Mouse (Mus musculus): ENCODE measurements around the gene Cdk14.

Gene Cdk14

GRCm38 (mm10) chr5:5056102-5056883, 363.8 kb downstream of the Cdk14 start:
- peak; percentile 72 for DNase-seq (ENCODE audit: low spot score)

- peak; percentile 25 for DNase-seq (ENCODE audit: low spot score)
These were observed 364.6 kb downstream of the Cdk14 start for GRCm38 (mm10) chr5:5055494-5055893.

GRCm38 (mm10) chr5:5054270-5054669, 365.8 kb downstream of the Cdk14 start:
- DNase-seq (ENCODE audit: low spot score), result peak; percentile 87

GRCm38 (mm10) chr5:5044326-5044725, 375.8 kb downstream of the Cdk14 start:
- DNase-seq (ENCODE audit: low spot score), result peak; percentile 6

GRCm38 (mm10) chr5:5042735-5043134, 377.4 kb downstream of the Cdk14 start:
- no peak for DNase-seq (ENCODE audit: low spot score)

GRCm38 (mm10) chr5:5041480-5041879, 378.6 kb downstream of the Cdk14 start:
- no peak for DNase-seq (ENCODE audit: low spot score)

GRCm38 (mm10) chr5:5039700-5040284, 380.3 kb downstream of the Cdk14 start:
- DNase-seq (ENCODE audit: low spot score), result peak; percentile 17

GRCm38 (mm10) chr5:5033445-5033844, 386.7 kb downstream of the Cdk14 start:
- DNase-seq (ENCODE audit: low spot score), result no peak

- DNase-seq (ENCODE audit: low spot score), result no peak
These were observed 387.3 kb downstream of the Cdk14 start for GRCm38 (mm10) chr5:5032847-5033246.

- no peak for DNase-seq (ENCODE audit: low spot score)
These were observed 387.7 kb downstream of the Cdk14 start for GRCm38 (mm10) chr5:5032446-5032845.

GRCm38 (mm10) chr5:5030431-5030830, 389.7 kb downstream of the Cdk14 start:
- no peak for DNase-seq (ENCODE audit: low spot score)

GRCm38 (mm10) chr5:5018959-5019358, 401.2 kb downstream of the Cdk14 start:
- no peak for DNase-seq (ENCODE audit: low spot score)

- no peak for DNase-seq (ENCODE audit: low spot score)
These were observed 401.9 kb downstream of the Cdk14 start for GRCm38 (mm10) chr5:5018242-5018641.

- no peak for DNase-seq (ENCODE audit: low spot score)
These were observed 406.3 kb downstream of the Cdk14 start for GRCm38 (mm10) chr5:5013783-5014182.

GRCm38 (mm10) chr5:5012521-5013346, 407.4 kb downstream of the Cdk14 start:
- peak; percentile 10 for DNase-seq (ENCODE audit: low spot score)

GRCm38 (mm10) chr5:5008153-5008745, 411.9 kb downstream of the Cdk14 start:
- peak; percentile 26 for DNase-seq (ENCODE audit: low spot score)

GRCm38 (mm10) chr5:5007489-5008152, 412.5 kb downstream of the Cdk14 start:
- peak; percentile 16 for DNase-seq (ENCODE audit: low spot score)

GRCm38 (mm10) chr5:5005633-5006032, 414.5 kb downstream of the Cdk14 start:
- no peak for DNase-seq (ENCODE audit: low spot score)

GRCm38 (mm10) chr5:5004740-5005139, 415.4 kb downstream of the Cdk14 start:
- DNase-seq (ENCODE audit: low spot score), result no peak

GRCm38 (mm10) chr5:4993192-4993601, 426.9 kb downstream of the Cdk14 start:
- DNase-seq (ENCODE audit: low spot score), result no peak

GRCm38 (mm10) chr5:4991023-4991422, 429.1 kb downstream of the Cdk14 start:
- DNase-seq (ENCODE audit: low spot score), result no peak

GRCm38 (mm10) chr5:4990237-4990636, 429.9 kb downstream of the Cdk14 start:
- no peak for DNase-seq (ENCODE audit: low spot score)
